Mouse (Mus musculus) erythroid progenitor cell, adult 5-6 weeks (primary cell): ENCODE data around the gene Pde4d. TPM values are rescaled to one million over a fixed set of nuclear protein-coding genes. Genes with fewer than 3 reads are reported as not detected.

ENCODE experiments used
- ATAC-seq: replicated peaks from 2 replicates; pipeline ENCODE4 v1.8.0; 2016; ENCODE audit warnings: moderate number of reproducible peaks, mild to moderate bottlenecking, moderate TSS enrichment, inconsistent platforms; ENCODE audit not compliant: poor library complexity, low FRiP score, severe bottlenecking
- total RNA-seq, 2 experiments: library from RNA; stranded (forward) in 1 of 2; stranded (reverse) in 1 of 2; fragments of 150-400 nt in 1 of 2; fragments of 186-747, 209-891 nt in 1 of 2; gene quantifications; 2 replicates each; pipeline versions ENCODE4 v1.2.3 to v1.2.4; 2015 to 2017; ENCODE audit warnings: low replicate concordance in 2 of 2

Gene Pde4d
- total RNA-seq, 2 experiments from 2014 or later, result 61.3 to 82.2 TPM

GRCm38 (mm10) chr13:108909193-108909592 lies 459.4 kb downstream of the Pde4d start:
- ATAC-seq, result no peak

DNA sequence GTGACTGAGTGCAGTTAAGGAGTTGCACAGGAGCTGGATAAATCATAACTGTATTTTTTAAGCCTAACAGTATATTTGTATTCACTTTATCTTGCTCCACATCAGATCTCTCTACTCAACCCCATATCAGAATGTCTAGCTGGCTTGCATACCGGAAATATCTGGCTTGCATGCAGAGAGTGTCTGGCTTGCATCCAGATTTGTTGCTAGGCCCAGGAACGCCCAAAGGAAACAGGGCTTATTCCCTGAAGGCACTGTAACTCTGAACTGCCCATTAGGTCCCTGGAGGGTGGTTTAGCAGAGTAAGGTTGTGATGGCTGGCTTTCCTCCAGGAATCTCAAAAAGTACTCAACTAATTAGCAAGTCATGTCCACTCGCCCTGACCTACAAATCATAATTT lies 464.9 kb downstream of the Pde4d start:
- no peak for ATAC-seq

DNA sequence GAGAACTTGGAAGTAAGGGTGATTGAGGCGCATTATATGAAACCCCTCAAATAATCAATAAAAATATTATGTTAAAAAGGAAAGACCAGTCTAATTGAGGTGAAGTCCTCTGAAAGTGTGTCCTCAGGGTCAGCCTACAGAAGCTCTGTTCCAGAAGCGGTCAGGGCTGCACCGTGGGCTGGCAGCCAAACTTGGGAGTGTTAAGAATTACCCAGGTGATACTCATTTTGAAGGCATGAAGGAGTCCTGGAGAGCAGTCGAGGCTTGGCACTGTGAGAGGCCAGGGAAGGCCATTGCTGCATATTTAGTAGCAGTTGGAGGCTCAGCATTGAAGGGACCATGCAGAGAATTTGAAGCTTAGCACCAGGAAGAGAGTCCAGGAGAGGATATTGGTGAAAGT lies 471.4 kb downstream of the Pde4d start:
- no peak for ATAC-seq

DNA sequence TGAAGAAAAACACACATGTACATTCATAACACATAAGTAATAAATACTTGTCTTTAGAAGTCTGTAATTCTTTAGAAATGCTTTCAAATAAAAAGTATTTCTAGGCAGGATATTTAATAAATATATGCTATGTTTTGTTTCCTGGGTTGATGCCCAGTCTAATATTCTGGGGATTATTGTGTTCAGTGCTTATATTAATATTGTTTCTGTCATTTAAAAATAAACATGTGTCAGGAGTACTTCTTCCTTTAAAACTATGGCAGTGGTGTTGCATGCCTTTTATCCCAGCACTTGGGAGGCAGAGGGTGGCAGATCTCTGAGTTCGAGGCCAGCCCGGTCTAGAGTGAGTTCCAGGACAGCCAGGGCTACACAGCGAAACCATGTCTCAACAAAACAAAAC lies 485.1 kb downstream of the Pde4d start:
- ATAC-seq, result no peak

DNA sequence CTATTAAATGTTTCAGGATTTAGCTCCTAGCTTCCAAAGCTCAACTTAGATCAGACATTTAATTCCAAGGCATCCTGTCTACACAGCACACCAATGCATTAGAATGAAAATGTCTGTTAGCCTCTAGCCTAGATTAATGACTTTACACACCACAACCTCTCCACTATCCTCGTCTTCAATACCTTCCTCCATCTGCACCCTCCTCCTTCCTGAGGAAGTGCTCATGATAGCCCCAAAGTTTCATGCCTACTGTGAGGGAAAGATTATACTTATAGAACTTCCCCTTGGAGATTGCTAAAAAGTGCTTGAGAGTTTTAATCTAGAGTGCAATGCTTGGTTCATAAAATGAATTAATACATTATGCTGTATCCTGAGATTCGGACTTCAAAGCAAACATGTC lies 487.5 kb downstream of the Pde4d start:
- ATAC-seq, result no peak

GRCm38 (mm10) chr13:108952911-108953310 lies 503.2 kb downstream of the Pde4d start:
- ATAC-seq, result no peak

DNA sequence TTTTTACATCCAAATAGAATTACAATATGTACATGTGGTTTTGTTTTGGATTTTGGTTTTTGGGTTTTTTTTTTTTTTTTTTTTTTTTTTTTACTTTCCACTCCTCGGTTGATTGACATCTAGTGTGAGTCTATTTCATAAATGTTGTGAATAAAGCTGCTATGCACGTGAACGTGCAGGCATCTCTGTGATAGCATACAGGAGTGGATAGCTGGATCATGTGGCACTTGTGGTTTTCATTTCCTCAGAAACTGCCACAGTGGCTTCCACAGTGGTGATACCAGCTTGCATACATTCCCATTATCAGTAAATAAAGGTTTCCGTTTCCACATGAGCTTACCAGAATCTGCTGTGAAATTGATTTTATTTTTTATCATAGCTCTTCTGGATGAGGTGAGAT lies 506.3 kb downstream of the Pde4d start:
- ATAC-seq, result no peak

DNA sequence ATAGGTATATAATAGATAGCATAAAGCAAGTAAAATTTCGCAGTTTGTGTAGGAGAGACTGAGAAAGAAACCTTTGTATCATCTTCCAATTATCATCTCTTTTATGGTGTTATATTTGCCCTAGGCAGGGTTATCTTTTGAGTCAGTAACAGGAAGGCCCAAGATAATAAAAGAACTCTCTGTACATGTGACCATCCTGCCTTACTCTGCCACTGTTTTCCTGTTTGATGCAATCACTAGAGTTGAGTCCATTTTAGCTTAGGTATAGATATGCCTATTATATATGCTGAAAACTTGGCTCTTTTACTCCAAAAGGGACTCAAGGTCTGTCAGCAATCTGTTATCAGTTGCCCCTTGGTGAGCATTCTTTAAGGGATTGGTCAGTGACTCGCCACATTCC lies 514.3 kb downstream of the Pde4d start:
- no peak for ATAC-seq

GRCm38 (mm10) chr13:108981144-108981543 lies 531.4 kb downstream of the Pde4d start:
- no peak for ATAC-seq

GRCm38 (mm10) chr13:108998739-108999138 lies 549.0 kb downstream of the Pde4d start:
- ATAC-seq, result no peak

- no peak for ATAC-seq
These were observed 575.0 kb downstream of the Pde4d start for GRCm38 (mm10) chr13:109024703-109025102.

- ATAC-seq, result no peak
These were observed 597.4 kb downstream of the Pde4d start for GRCm38 (mm10) chr13:109047126-109047525.

- no peak for ATAC-seq
These were observed 603.1 kb downstream of the Pde4d start for GRCm38 (mm10) chr13:109052805-109053204.

GRCm38 (mm10) chr13:109053242-109054018 lies 603.7 kb downstream of the Pde4d start:
- ATAC-seq, result no peak

DNA sequence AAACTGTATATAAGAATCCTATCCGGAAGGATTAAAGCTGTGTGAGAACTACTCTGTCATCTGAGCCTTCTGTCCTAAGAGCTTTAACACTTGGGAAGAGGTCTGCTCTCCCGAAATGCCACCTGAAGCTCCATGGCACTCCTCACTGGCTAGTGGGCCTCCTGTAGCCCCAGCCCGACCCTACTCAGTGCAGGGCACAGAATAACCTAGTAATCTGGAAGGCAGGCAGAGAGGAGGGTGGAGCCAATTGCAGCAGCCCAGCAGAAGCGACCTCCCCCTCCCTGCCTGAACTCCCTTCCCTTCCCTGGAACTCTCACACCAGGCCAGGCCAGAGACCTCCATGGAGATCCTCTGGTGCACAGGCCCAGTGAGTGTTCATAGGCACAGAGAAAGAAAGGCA lies 608.3 kb downstream of the Pde4d start:
- ATAC-seq, result no peak

DNA sequence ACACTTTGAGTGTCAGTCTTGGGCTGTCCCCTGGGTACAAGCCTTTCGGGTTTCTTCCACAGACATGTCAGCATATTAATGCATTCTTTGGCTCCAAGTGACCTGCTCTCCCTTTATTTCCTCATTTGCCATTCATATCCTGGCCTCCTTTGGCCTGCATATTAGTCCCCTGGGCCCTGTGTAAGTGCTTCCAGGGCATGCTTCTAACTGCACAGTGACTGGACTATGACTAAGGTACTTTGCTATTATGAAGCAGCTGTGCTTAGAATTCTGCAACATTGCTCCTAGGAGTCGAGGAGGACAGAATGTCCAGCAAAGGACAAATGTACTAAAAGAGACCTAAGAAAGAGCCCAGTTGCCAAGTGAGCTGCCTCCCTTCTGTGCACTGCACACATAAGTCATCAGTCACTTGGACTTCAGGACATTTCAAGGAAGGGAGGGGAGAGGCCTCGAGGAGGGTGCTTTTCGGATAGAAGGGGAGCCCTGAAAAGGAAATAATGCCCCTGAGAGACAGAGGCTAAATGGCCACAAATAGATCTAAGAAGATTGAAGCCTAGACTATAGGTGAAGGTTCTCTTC lies 616.9 kb downstream of the Pde4d start:
- ATAC-seq, result no peak

DNA sequence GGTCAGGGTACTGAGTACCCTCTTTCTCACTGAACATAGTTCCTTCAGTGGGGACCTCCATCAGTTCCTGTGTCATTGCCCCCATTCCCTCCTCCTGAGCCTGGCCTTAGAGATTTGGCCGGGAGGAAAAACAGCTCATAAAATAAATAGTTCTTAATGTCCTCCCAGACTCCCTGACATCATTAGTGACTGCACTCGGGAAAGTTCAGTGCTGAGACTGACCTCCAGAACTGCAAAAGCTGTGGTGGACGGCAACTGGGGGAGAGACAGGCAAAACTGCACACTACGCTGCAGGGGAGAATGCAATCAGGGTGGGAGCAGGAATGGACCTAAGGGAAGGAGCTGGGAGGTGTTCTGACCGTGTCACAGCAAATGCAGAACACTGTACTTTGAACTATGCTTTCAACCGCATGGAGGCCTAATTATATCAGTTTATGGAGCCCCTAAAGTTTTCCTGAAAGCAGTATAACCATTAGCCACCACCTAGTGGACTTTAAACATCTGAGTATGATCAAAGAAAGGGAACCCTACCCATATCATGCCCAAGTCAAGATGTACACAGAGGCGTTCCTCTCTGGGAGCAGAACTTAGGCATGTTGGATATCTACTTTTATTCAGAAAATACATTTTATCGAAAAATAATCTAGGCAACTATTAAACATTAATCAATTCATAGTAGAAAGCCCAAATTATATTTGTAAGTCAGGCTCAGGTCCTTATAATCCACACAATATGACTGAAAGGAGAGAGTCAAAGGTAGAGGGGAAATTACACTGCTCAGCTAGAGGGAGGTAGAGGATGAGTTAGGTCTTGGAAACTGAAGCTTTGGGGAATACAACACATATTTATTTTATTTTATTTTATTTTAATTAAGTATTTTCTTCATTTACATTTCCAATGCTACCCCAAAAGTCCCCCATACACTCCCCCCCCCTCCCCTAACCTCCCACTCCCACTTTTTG lies 618.8 kb downstream of the Pde4d start:
- no peak for ATAC-seq

- no peak for ATAC-seq
These were observed 623.6 kb downstream of the Pde4d start for GRCm38 (mm10) chr13:109073371-109073770.

GRCm38 (mm10) chr13:109074078-109074477 lies 624.3 kb downstream of the Pde4d start:
- ATAC-seq, result no peak

- no peak for ATAC-seq
These were observed 642.9 kb downstream of the Pde4d start for GRCm38 (mm10) chr13:109092654-109093053.

DNA sequence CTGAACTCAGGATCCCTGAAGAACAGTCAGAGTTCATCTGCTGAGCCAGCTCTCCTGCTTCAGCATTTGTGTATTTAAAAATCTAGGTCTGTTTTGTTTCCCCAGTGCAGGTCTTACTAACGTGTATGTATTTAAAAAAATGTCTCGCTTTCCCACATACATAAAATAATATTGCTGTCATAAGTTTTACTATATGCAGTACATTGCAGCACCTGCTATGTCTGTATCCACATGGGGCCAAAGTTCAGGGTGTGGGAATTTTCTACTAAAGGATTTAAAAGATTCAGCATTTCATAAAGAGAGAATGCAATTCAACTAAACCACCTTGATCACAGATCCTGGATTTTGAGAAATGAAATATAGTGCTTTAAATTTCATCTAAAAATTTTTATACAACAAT lies 646.9 kb downstream of the Pde4d start:
- ATAC-seq, result no peak
